Mouse (Mus musculus): ENCODE results near the gene Emg1. TPM values are rescaled to one million over a fixed set of nuclear protein-coding genes. Genes with fewer than 3 reads are reported as not detected.
A peak's percentile ranks its signal among the peaks of the same experiment; 100 is the strongest.

Gene Emg1
- total RNA-seq (2021): 10 to 100 TPM; 51.8 to 57.5 TPM
- long read RNA-seq, experiment 1, transcript Emg1-201 (6 exons, 1,034 nt): major isoform, 17 of 23 reads
- long read RNA-seq, experiment 1, partial matches to known transcripts: 0 of 23 reads
- long read RNA-seq, experiment 1, other reads (novel, unspliced or antisense): 6 of 23 reads
- long read RNA-seq, experiment 2, full-length matches to known transcripts: 31 of 36 reads
- long read RNA-seq, experiment 2, partial matches to known transcripts: 1 of 36 reads
- long read RNA-seq, experiment 2, other reads (novel, unspliced or antisense): 4 of 36 reads

- peak; percentile 99 for DNase-seq
- intact Hi-C loops (cut with DNase I; ENCODE audit: low total_unique reads): loop anchor here (5.0 kb wide), 1 partner anchor 35 kb away; no protein-coding TSS in a partner anchor
Measured at GRCm38 (mm10) chr6:124711824-124712782, at the start of gene Emg1, which contains the start of gene Phb2. Gene Emg1 (minus strand): TSS chr6:124712178. Gene Phb2 (plus strand): TSS chr6:124712336.

DNA sequence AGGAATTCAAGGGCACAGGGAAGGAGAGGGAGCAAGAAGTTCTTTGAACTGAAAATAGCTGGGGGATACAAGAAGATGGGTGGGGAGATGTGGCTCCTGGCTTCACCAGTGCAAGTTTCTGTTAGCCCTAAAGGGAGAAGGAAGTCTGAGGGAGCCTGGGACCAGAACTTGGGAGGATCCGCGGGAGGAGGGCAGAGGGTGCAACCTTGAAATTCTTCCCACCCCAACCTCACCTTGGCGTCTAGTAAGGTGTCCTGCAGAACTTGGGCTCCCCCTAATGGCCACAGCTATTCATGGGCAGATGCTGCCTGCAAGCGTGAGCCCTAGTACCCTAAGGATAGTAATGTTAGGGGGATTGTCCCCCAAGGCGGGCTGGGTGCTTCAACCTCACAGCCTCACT lies 47.3 kb upstream of the Emg1 start:
- intact Hi-C loops (cut with DNase I; ENCODE audit: low total_unique reads): loop anchor here (2.0 kb wide), 1 partner anchor 118 kb away; no protein-coding TSS in a partner anchor
- DNase-seq: peak; percentile 86

- intact Hi-C loops (cut with DNase I; ENCODE audit: low total_unique reads): loop anchor here (2.0 kb wide), 1 partner anchor 118 kb away; no protein-coding TSS in a partner anchor
- no peak for DNase-seq
Measured at GRCm38 (mm10) chr6:124758849-124759232, 46.9 kb upstream of the Emg1 start.

- DNase-seq: no peak
- intact Hi-C loops (cut with DNase I; ENCODE audit: low total_unique reads): loop anchor here (2.0 kb wide), 1 partner anchor 117 kb away; no protein-coding TSS in a partner anchor
Measured at GRCm38 (mm10) chr6:124757909-124758848, 46.2 kb upstream of the Emg1 start.

DNA sequence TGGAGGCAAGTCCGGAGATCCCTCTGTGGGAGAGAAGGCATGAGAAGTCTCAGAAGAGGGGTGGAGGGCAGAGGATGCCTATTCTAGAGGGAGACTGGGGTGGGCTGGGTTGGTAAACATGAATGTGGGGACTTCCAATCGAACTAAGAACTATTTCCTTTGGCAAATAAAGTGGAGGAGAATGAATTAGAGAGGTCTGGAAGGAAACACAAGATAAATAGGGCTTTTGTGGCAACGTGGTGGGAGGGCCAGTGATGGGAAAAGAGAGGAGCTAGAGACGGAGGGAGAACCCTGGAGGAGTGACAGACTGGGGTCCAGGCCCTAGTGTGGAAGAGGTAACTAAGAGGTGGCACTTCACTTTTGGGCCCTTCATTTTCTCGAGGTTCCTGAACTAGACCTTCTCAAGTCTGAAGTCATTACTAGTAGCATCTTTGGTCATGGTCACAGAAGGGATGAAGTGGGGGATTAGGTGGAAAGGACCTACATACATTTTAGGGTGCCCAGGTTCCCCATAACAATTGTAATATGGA lies 45.4 kb upstream of the Emg1 start:
- DNase-seq: no peak
- intact Hi-C loops (cut with DNase I; ENCODE audit: low total_unique reads): no loop called here

DNA sequence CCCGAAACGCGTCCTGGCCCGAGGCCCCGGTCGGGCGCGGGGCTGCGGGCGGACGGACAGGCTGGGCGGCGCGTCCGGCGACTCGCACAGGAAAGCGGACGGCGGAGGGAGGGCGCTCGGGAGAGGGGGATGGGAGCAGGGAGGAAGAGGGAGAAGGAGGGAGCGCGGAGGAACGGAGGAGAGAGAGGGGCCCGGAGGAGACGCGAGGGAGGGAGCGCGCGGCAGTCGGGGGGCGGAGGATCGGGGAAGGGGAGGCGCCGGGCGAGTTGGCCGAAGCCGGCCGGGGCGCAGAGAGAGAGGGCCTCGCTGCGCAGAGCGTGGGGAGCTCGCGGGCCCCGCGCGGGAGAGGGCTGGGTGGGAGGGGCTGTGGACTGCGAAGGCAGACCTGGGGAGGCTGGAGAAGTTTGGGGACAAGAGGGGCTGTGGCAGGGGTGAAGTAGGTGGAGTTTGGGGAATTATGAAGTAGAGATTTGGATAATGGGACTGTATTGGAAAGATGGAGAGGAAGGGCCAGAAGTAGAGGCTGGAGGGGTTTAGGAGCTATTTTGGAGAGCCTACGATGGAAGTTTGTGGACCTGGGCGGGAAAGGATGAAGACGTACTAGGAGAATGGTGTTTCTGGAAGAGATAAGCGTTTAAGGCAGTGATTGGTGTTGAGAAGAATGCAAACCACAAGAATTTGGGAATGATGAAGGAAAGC lies 44.8 kb upstream of the Emg1 start:
- DNase-seq: peak; percentile 90
- intact Hi-C loops (cut with DNase I; ENCODE audit: low total_unique reads): no loop called here

GRCm38 (mm10) chr6:124755831-124756595 lies 44.0 kb upstream of the Emg1 start, which contains the start of the genes Gm45234 and Atn1:
Gene Gm45234 (minus strand): TSS chr6:124756021.
Gene Atn1 (minus strand): TSS chr6:124756524.
- intact Hi-C loops (cut with DNase I; ENCODE audit: low total_unique reads): no loop called here
- DNase-seq: peak; percentile 80

DNA sequence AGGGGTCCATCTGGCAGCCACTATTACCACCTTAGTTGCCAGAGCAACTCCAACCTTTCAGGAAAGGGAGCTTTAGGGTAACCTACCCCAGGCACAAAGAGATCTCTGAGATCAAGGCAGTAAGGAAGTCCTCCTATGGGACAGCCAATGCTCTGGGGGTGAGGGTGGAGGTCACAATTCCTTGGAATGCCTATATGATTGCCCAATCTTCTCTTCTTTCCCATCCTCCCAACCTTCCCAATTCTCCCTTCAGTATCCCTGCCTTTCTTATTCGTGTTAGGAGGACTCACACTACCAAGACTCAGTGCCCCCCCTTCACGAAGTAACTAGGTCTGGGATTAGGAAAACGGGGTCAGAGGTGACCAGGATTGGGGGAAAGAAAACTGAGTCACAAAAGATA lies 43.3 kb upstream of the Emg1 start:
- intact Hi-C loops (cut with DNase I; ENCODE audit: low total_unique reads): no loop called here

GRCm38 (mm10) chr6:124753861-124754260 lies 41.9 kb upstream of the Emg1 start:
- intact Hi-C loops (cut with DNase I; ENCODE audit: low total_unique reads): no loop called here
- no peak for DNase-seq

More for the DNA sequence above, 43.3 kb upstream of the Emg1 start:
- no peak for DNase-seq

GRCm38 (mm10) chr6:124750405-124750804 lies 38.4 kb upstream of the Emg1 start:
- intact Hi-C loops (cut with DNase I; ENCODE audit: low total_unique reads): no loop called here
- DNase-seq: no peak

DNA sequence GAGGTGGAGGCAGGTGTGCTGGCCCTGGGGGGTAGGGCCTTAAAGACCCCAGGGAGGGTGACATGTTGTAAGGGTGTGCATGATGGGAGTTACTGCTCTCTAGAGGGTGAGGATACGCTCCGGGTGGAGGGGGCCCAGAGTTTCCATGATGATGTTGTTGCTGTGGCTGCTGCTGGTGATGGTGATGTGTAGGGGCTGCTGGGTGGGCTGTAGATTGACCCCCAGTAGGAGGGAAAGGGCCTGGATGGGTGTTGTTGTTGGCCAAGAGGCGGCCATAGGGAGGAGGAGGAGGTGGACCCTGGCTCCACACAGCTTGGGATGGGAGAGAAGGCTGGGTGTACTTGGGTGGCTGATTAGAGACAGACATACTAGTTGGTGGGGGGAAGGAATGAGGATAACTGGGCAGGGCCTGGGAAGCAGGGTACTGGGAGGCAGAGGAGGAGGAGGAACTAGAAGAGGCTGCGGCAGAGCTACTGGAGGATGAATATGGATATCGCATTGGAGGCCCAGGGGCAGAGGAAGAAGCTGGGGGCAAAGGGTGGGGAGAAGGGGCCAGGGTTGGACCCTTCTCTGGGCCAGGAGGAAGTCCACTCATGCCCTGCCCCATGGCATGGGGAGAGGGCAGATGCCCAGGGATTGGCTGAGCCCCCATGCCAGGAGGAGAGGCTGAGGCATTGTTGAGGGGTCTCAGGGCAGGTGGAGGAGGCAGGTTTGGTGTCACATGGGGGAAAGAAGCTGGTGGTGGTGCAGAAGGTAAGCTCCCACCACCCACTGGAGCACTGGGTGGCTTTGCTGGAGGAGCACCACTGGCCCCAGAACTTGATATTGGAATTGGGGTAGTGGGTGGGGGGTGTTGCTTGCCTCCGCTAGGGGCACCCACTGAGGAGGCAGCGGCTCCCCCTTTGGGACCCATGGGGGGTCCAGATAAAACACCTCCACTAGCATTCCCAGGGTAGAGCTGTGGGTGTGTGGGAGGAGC lies 35.0 kb upstream of the Emg1 start:
- DNase-seq: no peak
- intact Hi-C loops (cut with DNase I; ENCODE audit: low total_unique reads): loop anchor here (5.0 kb wide), 1 partner anchor 35 kb away; the partner anchor contains the start of genes Emg1 and Phb2

DNA sequence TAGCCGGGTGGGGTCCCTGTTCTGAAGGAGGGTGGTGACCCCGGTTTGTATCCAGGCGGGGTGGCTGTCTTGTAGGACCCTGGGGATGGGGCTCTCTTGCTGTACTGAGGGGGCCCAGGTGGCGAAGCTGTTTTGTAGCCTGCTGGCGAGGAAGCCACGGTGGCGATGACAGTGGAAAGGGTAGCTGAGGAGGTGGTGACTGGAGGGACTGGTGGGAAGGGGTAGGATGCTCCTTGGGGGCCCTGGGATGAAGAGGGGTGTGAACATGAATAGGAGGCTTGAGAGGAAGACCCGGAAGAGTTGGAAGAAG lies 34.3 kb upstream of the Emg1 start:
- intact Hi-C loops (cut with DNase I; ENCODE audit: low total_unique reads): loop anchor here (5.0 kb wide), 1 partner anchor 34 kb away; the partner anchor contains the start of genes Emg1 and Phb2
- DNase-seq: no peak

- peak; percentile 94 for DNase-seq
- intact Hi-C loops (cut with DNase I; ENCODE audit: low total_unique reads): loop anchor here (5.0 kb wide), 1 partner anchor 33 kb away; the partner anchor contains the start of genes Emg1 and Phb2
Measured at GRCm38 (mm10) chr6:124745490-124746295, 33.7 kb upstream of the Emg1 start.

DNA sequence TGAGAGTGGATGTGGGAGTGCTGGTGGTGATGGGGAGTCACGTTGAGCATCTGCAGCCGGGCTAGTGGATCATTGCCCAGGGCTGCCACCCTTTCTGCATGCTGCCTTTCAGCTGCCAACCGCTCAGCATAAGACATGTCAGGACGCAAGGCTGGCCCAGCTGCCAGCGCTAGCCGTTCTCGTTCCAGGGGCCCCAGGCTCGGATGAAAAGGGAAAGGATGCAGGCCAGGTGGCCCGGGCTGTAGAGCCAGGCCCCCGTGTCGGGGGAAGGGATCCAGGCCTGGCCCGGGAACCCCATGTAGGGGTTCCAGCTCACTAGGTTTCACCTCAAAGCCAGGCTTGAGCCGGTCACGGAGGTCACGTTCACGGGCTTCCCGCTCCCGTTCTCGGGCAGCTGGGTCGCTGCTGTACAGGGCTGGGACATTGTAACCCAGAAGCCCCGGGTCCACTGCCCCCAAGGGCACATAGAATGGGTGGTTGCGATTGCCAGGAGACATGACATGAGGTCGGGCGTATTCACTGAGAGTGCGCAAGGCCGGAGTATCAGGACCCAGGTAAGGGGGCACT lies 32.9 kb upstream of the Emg1 start:
- DNase-seq: peak; percentile 18
- intact Hi-C loops (cut with DNase I; ENCODE audit: low total_unique reads): loop anchor here (5.0 kb wide), 1 partner anchor 33 kb away; the partner anchor contains the start of genes Emg1 and Phb2

DNA sequence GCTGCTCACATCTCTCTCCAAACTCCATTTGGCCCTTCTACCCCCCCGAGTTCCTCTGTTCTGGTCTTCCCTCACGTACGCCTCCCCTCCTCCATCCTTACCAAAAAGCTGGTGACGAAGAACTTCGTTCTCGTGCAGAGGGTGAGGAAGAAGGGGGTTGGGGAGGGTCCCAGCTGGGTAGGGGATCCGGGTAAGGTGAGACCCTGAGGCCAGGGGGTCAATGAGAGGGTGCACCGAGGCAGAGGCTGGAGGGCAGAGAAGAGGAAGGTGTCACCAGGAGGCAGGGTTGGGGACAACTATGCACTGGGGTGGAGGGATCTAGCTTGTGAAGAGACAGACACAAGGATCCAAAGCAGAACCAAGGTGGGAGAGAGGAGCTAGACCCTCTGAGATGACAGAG lies 31.7 kb upstream of the Emg1 start:
- intact Hi-C loops (cut with DNase I; ENCODE audit: low total_unique reads): no loop called here

More for the DNA sequence above, 31.7 kb upstream of the Emg1 start:
- DNase-seq: no peak

Data from gastrocnemius, postnatal 14 days (tissue).